Mouse (Mus musculus) naive thymus-derived CD4-positive, alpha-beta T cell, adult 2 months (primary cell): ENCODE measurements around the gene Kif28.
"Not testable (repeated sequence)": the region's sequence is repeated elsewhere in the genome, so short reads cannot be mapped to it uniquely, and the experiment has no call there.

Experiments
- DNase-seq: peaks from one replicate; pipeline ENCODE4 v3.0.0-alpha.2; 2011; ENCODE audit warnings: low read depth

Kif28 gene

DNA sequence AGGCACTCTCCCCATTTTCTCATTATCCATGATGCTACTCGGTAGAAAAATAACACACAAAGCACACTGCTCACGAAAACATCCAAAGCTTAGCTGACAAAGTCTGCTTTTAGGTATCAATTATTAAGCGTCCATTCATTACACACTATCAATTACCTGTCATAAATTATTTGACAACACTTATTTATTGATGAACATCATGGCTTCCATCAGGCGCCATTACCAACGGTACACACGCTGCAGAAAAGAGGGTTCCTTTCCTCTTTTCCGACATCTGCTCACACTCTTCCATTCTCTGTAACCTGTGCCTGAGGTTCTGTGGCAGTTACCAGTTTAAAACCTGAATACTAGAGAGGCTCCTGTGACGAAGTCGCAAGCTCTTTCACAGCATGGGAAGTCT, at the start of gene Kif28:
Gene Kif28, minus strand, starts transcription at position 101 of the 400 bp plus-strand sequence.
- no peak for DNase-seq

DNA sequence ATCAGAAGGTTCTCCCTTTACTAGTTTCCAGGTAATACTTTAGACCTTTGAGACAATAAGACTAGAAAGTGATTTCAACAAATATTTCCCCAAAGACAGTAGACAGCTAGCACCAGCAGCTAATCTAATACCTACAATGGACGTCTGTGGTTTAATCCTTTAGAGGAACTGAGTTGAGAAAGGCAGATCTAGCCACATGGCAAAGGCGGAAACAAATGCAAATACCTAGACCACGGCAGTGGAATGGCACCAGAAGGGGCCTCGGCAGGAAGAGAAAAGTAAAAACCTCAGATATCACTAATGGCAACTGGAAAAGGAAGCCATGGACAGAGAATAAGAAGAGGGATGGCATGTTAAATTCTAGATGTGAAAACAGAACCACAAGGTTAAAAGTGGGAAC, 42.2 kb upstream of the Kif28 start:
- no peak for DNase-seq

DNA sequence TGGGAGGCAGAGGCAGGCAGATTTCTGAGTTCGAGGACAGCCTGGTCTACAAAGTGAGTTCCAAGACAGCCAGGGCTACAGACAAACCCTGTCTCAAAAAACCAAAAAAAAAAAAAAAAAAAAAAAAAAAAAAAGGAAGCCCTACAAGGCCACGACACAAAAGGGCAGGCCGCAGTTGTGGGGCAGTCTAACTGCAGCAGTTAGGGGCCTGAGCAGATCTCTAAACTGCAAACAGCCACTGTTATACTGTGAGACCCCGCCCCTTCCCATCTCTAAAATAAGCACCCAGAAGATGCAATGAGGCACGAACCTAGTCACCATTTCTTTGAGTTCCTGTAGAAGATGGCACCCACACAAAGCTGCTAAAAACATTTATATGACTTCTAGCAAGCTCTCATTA, 40.4 kb upstream of the Kif28 start:
- DNase-seq, result no peak

DNA sequence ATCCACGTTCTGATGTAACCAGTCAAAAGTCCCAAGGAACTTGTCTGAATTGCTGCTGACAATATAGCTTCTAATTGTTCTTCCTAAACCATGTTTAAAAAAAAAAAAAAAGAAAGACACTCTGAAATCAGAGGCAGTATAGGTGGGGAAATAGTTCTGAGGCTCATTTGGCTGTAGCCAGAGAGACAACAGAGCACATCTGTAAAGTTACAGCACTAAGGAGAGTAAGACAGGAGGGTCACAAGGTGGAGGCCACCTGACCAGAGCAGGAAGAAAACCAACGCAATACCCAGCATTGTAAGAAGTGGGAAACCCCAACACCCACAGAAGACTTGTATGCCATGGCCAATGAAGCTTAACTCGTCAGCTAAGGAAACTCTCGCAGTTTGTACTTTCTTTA, 39.0 kb upstream of the Kif28 start:
- DNase-seq, result no peak

DNA sequence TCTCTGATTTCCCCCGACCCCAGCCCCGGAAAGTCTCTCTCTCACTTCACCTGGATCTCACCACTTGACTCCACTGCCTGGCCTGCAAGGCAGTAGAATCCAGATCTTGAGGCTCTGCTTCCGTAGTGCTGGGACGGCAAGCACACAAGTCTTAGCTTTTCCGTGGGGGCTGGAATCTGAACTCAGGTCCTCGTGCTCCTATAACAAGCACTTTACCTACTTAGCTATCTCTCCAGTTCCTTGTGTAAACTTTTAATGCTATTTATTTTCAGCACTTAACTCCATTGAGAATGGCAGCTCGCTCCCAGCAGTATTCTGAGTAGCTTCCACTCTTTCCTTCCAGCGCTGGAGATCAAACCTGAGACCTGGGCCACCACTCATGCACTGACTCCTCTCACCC, 31.8 kb upstream of the Kif28 start:
- DNase-seq, result no peak

DNA sequence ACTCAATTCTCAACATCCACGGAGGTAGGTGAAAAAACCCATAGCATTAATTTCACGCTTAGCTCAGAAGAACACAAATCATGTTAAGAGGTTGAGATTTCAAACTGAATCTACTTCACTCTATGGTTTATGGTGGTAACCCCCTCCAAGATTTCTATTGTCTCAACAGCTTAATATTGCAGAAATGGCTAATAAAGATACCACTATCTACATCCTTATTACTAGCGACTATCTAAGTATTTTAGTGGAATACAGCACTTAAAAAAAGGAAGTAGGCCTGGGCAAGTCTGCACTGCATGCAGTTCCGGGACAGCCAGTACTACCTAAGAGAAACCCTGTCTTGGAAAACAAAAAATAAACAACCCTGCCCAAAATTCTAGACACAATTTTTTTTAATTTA, 15.5 kb upstream of the Kif28 start:
- DNase-seq, result no peak

DNA sequence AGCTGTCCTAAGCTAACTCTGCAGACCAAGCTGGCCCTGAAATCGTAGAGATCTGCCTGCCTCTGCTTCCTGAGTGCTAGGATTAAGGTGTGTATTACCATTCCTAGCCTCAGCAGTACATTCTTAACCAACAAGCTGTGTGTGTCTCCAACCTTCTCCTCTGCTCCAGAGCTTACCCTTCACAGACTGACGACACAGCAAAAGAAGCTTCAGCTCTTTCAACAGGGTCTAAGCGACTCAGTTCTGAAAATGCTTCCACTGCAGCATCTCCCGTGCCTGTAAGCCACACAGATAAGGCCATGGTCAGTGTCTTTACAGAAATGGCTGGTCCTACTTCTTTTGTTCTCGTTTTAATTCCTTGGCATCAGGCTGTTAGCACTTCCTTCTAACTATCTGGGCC, 15.0 kb upstream of the Kif28 start:
- DNase-seq, result no peak

DNA sequence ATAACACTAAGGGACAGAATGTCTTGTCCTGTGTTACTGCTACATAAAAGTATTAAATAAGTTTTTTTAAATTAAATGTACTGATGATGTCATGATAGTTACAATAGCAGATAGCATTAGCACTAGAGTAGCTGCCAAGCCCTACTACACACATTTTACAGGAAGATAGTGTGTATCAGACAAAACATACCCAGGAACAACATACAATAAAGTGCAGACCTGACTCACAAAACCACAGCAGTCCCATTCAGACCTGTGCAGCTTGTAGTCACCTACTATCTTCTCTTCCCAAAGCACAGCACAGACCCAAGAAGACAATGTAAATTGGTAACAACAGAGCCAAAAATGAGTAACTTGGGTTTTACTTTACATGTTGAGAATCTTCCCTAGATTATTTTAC, 11.4 kb upstream of the Kif28 start:
- DNase-seq, result no peak

DNA sequence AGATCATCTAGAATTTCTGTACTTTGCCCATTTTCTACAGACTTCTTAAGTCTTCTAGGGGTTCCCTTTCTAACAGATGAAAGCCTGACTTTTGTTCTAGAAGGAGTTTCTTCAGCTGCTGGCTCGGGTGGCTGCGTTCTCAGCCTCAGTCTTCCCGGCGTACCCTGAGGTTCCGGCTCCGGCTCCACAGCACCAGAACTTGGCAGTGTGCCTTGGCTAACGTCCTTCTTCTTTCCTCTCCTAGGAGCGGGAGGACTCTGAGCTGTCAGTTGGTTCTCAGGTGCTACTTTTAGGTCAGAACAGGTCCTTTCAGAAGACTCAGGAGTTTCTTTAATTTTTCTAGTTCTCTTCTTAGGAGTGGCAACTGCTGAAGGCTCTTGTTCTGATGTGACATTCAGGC, 7.9 kb upstream of the Kif28 start:
- no peak for DNase-seq

DNA sequence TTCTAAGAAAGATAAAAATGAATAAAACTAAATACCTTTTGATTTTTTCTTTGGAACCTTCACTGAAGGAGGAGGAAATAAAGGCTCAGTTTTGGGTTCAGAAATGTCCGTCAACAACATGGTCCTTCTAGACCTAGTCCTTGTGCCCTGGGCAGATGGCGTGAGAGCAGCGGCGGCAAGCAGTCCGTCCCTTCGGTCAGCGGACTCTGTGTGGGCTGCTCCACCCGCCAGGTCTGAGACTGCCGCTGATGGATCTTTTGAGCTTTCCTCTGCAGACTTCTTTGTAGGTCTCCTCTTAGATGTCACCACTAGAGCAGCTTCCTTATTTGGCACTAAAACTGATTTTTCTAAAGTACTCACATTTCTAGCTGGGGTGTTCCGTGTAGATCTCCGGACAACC, 7.2 kb upstream of the Kif28 start:
- no peak for DNase-seq

DNA sequence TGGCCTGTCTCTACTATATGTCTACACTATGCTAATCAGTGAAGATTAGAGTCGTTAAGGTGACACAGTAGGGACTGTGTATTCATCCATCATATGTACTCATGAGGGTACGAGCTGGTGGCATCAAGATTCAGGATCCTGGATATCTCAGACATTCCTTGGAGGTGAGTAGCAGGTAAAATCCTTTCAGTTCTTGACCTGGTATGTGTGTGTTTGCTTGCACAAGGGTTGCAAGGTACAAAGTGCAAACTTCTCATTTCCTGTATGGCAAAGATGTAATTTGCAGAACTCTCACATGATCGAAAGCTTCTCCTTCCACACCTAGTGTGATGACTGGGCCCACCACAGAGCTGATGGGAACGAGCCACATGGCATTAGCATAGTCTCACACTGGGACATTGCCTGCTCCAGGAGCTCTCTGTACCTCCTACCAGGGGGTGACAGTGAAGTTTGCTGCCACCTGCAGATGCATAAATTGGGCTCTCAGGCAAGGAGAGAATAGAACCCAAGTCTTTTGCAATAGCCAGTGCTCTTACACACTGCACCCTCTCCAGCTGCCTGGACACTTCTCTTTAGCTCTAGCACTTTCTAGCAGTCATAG, 1.4 kb downstream of the Kif28 start:
- no peak for DNase-seq

DNA sequence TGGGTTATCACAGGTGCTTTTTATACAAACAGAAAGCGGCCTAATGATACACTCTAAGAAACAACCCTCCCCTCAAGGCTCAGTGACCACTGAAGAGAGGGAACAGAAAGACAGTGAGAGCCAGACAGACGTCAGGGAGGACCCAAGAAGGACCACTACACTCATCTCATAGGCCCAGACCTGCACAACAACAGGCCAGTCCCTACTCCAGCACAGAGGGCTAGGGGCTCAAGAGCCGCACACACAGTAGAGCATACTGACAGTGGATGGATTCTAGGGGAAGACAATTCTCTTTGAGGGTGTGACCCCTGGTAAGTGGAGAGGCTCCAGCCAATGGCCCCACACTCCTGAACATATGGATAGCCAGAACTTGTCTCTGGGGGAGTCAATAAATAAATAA, 8.6 kb downstream of the Kif28 start:
- DNase-seq, result no peak

DNA sequence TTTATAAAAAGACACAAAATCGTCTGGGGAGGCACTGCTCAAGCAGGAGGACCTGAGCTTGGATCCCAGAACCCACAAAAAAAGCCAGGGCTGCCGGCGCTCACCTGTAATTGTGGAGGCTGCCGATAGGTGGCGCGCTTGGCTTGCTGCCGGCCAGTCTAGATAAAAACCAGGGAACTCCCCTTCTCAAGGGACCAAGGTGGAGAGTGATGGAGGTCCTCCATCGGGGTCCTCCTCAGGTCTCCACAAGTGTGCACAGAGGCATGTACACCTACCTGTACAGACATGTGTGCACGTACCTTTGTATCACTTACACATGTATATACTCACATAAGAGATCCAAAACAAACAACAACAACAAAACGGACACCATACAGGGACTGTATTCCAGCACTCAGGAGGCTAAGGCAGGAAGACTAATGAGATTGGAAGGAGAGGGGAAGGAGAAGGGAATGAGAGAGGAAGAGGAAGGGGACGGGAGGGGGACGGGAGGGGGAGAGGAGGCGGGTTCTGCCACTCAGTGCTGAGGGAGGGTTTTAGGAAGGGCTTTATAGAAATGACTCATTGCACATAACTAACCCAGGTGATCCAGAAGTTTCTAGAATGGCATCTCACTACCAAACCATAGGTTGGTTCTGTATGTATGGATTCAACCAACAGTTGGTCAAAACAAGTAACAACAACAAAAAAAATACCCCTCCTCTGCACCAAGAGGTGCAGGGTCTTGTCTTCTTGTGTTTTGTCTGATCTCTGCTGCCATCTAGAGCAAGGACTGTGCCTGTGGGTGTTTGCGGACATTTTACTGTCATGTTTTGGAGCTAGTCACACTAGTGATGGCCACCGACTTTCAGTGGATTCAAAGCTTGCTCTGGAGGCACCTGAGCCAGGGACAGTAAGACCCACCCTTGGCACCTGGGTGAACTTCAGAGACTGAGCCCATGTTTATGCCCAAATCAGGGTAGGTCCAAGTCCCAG, 10.3 kb downstream of the Kif28 start:
- peak; percentile 54 for DNase-seq

DNA sequence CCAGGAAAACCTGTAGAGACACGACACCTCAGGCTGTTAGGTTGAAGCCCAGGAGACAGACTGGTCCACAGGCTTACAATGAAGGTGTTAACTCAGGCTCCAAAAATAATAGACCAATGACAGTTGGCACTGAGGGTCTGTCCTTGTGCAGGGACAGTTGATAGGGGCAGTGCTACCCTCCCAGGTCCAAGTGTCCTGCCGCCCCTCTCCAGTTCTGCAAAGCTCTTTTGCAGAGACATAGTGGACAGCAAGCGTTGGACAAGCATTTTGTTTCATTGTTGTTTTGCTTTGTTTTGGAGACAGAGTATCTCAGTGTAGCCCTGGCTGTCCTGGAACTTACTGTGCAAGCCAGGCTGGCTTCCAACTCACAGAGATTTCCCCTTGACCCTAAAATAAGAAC, 13.7 kb downstream of the Kif28 start:
- no peak for DNase-seq

DNA sequence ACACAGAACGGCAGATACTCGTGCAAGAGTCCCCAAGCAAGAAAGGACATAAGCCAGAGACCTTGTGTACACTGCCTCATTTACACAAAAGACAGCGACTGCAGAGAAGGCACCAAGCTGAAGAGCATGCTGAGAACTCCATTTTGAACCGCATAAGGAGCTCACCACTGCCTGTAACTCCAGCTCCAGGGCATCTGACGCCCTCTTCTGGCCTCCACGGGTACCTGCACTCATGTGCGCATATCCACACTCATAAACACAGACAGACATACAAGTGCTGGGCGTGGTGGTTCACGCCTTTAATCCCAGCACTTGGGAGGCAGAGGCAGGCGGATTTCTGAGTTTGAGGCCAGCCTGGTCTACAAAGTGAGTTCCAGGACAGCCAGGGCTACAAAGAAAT, 16.4 kb downstream of the Kif28 start:
- no peak for DNase-seq

DNA sequence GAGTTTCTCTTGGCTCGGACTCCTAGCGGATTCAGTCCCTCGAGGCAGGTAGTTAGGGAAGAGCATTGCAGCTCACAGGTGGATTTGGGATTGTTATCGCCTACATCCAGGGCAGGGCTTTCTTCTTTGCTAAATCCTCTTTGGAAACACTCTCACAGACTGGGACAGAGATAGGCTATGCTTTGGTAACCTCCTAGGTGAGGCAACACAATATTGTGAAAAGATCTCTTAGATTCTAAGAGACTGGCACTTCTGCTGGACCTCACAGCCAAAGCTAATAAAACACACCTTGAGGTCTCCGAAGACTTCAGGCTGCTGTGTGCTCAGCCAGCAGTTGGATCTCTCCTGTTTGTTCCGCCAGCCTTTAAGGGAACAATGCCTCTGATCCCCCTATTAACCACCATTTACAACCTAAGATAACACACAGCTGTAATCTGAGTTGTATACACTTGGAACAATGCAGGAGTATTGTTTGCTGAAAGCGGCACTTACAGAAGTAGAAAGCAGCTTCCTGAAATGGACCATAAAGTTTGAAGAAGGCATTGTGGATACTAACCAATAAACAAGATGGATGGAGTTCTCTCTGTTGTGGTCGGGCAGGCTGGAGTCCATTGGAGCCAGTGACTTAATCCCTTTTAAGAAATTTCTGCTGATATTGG, 22.1 kb downstream of the Kif28 start:
- DNase-seq, result no peak

DNA sequence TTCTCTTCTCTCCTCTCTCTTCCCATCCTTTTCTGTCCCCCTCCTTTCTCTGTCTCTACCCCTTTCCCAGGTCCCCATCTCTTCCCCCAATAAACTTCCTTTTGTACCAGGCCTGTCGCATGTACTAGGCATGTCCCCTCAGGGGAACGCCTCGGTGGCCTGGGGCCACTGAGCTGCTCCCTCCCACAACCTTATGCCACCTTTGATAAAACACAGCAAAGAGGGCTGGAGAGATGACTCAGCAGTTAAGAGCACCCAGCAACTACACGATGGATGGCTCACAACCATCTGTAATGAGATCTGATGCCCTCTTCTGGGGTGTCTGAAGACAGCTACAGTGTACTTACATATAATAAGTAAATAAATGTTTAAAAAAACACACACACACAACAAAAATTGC, 29.3 kb downstream of the Kif28 start:
- no peak for DNase-seq

DNA sequence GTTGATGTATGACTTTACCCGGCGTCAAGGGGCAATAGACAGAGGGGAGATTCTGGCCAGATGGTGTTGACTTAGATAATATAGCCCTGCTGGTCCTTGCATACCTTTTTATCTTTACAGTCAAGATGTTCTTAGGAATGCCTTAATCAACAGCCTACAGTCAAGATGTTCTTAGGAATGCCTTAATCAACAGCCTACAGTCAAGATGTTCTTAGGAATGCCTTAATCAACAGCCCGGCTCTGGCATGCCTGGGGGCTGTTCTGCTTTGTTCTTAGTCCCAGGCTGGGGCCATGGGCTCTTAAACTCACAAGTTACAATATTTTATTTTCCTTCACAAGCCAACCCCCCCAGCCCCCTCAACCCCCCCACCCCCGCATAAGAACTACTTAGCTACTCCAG, 29.8 kb downstream of the Kif28 start:
- DNase-seq, result not testable (repeated sequence)

DNA sequence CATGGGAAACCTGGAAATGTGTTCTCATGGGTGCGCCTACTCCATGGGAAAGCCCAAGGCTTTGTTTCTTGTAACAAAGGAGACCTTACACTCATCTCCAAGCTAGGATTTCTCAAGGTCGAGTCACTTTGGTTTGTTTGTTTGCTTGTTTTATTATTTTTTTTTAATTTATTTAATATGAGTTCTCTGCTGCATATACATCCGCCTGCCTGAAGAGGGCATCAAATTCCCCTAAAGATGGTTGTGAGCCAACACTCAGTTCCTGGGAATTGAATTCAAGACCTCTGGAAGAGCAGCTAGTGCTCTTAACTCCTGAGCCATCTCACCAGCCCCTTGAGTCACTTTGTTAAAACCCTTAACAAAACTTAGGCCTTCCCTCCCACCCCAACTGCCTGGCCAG, 31.7 kb downstream of the Kif28 start:
- no peak for DNase-seq

DNA sequence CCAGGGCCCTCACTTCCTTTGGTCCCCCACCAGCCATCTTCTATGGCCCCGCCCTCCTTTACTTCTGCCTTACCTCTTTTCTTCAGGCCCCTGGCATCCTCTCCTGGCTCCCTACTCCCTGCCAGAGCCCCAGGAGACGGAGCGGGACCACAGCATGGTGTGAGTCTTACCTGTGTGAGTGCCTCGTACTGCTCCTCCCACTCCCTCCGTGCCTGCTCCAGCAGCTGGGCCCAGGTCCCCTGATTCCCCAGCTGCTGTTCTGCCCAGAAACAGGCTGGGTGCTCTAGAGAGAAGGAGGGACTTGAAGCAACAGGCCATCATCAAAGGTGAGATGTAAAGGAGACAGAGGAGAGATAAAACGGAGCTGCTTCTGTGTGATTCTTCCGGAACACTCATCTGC, 32.4 kb downstream of the Kif28 start:
- DNase-seq, result no peak

DNA sequence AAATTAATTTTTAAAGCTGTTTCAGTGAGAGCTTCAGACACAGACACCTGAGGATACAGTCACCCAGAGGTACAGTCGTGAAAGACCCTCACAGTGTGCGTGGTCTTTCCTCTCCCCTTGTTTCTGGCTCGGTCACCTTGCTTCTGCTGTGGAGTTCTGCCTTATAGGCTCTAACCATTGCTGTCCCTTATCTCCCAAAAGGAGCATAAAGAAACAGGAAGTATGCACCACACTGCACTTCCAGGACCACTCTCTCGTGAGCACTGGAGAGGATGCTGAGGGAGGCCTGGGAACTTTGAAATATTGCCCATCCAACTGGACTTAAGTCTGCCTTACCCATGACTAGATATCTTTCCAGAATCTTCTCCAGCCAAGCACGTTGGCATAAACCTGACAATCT, 34.3 kb downstream of the Kif28 start:
- no peak for DNase-seq

DNA sequence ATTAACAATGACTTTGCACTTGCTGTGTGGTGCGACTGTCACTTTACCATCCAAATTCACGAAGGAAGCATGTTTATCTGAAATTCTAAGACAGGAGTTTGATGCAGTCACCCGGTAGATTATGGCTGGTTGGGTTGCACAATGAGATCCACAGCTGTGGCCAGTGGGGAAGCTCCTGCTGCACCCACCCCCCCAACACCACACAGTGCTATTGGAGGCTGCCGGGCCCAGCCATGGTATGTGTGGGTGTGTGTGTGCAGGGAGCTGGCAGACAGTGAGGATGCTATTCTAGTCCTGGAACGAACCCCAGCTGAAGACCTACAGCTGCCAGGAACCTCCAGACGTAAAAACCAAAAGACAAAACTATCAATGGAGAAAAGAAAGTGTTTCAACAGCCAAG, 35.7 kb downstream of the Kif28 start:
- no peak for DNase-seq

DNA sequence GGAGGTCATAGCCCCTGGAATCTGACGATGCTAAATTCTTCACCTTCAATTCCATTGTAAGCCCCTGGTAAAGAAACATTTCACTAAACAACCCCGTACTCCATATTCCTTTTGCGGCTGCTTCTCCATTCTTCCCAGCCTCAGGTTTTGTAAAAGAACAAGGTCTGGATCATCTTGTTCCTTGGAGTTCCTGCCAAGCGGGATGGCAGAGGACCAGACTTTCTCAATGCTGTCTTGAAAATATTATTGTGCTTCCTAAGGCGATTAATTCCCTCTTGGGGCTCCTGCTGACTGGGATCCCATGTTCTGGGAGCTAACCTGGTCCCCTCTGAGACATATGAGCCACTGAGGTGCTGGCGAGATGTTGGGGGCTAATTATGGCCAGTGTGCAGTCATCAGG, 39.9 kb downstream of the Kif28 start:
- DNase-seq, result no peak
